Mouse (Mus musculus): Measurements from ENCODE around the gene Gpr65.
"Not testable (repeated sequence)": the region's sequence is repeated elsewhere in the genome, so short reads cannot be mapped to it uniquely, and the experiment has no call there.

Gene Gpr65

DNA sequence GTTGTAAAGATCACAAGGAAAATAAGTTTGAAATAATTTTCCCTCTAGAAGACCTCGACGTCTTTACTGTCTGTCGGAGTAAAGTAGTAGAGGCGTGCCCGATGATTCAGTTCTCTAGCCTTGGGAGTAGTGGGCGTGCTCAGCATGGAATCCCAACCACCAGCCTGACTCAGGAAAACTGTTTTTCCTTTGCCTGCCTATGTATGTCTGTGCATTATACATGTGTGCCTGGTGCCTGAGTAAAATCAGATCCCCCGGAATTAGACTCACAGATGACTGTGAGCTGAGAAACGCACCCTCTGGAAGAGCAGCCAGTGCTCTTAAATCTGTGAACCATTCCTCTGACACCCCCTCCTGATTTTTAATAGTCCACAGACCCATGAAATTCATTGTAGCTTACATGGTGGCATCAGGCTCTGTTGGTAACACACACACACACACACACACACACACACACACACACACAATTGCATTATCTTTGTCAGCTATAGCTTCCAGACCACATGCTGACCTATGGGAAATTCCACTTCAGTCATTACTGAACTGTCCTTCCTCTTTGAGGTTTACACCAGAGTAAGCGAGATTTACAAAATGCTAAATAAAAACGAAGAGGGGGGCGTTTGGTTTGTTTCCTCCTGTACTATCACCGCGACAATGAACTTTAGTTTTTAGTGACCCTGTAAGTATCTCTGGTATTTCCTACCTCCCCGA lies 14.5 kb downstream of the Gpr65 start:
- no peak for DNase-seq (ENCODE audit: low spot score)

DNA sequence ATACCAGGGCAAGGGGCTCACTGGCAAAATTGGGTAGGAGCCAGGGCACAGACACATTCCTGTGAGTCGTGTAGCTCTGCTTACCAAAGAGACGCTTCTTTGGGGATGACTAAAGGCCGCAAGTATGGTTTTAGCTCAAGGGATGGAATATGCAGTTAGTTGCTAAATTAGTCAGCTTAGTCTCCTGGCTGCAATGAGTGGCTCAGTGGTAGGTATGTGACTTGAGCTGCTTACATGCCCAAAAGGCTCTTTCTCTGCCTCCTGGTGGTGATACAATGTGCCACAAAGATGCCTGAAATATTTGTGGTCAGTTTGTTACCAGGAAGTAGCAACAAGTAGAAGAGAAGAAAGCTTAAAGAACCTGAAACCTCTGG lies 15.0 kb downstream of the Gpr65 start:
- DNase-seq (ENCODE audit: low spot score): no peak

DNA sequence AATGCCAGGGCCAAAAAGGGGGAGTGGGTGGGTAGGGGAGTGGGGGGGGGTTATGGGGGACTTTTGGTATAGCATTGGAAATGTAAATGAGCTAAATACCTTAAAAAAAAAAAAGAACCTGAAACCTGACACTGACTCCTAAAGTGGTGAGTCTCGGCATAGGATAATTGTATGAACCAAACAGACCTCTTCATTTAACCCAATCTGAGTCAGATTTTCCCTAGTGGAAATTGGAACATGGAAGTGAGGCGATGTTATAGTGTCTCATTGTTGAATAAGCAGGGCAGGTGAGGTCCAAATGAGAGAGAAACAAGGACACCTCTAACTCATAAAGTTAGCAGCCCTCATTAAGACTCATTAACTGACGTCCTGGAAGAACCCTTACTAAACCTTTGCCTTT lies 16.0 kb downstream of the Gpr65 start:
- DNase-seq (ENCODE audit: low spot score): no peak

DNA sequence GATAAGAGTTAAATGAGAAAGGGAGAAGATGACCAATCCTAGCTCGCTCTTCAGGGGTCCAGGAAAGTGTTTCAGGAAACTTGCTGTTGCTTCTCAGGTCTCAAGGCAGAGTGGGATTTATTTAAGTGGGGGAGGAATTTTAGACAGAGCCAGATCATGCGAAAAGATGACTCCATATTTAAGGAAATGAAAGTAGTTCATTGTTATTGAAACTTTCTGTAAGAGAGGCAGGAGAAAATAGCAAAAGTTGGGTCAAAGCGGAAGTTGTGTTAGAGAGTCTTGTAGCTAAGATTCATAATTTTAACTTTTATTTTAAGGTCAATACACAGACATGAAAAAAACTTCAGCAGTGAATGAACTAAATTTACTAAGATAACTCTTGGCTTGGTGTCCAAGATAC lies 22.0 kb downstream of the Gpr65 start:
- DNase-seq (ENCODE audit: low spot score): no peak

DNA sequence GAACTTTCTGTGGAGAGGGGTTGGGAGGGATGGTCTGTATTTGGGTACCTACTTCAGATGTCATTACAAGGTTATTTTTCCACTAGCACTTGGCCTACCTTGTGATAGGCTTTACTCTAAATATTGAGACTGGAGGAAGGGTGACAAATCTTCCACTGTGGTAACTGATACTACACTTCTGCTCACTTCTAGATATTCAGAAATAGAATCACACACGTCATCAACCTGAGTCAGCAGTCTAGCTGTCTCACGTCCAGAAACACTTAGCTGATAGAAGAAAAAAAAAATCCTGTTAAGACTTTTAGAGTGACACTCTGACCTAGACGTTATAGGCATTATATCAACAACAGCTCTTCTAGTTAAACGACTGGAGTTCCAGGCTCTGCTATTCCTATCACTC lies 23.8 kb downstream of the Gpr65 start:
- DNase-seq (ENCODE audit: low spot score): no peak

DNA sequence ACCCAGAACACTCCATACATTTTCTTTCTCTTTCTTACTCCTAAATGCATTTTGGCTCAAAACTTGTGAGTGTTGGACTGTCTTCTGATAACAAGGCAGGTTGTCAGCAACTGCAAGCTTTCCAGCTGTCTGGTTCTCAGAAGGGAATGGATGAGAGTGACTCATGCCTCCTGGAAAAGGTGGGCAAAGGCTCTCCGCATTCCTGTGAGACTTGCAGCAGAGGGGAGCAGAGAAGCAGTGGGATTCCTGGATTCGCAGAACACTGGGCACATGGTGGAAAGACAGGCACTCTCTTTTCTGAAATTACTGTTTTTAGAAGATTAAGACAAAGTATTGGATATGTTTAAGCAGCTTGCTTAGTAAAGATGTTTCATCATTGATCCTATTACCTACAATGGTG lies 25.8 kb downstream of the Gpr65 start:
- DNase-seq (ENCODE audit: low spot score): no peak

DNA sequence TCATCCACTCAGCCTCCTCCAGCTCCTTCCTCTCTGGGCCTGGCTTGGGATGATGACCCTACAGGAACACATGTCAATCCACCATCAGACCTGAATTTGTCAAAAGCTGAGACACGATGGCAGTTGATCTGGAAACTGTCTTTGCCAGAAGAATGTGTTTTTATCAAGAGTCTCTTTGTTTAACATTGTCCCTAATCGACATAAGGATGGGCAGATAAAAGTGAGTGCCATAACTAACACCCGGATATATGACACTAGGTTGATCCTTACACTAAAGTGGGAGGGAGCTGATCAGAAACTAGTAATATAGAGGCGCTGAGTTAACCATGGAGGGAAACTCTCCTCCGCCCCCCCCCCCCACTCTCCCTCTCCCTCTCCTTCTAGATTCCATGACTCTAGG lies 33.5 kb downstream of the Gpr65 start:
- no peak for DNase-seq (ENCODE audit: low spot score)

DNA sequence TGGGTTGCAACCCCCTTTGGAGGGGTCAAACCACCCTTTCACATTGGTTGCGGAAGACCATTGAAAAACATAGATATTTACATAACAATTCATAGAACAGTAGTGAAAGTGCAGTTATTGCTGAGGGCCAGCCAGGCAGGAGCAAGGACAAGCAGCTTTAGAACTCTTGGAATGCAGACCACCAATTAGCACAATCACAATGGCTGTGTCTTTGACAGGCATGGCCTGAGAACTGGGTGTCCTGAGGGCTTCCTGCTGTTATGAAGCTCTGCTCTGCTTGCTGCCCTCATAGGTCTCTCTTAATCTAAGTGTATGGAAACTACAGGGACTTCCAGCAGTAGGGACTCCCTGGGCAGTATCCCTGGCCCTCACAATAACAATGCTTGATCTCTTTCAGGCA lies 34.6 kb downstream of the Gpr65 start:
- no peak for DNase-seq (ENCODE audit: low spot score)

DNA sequence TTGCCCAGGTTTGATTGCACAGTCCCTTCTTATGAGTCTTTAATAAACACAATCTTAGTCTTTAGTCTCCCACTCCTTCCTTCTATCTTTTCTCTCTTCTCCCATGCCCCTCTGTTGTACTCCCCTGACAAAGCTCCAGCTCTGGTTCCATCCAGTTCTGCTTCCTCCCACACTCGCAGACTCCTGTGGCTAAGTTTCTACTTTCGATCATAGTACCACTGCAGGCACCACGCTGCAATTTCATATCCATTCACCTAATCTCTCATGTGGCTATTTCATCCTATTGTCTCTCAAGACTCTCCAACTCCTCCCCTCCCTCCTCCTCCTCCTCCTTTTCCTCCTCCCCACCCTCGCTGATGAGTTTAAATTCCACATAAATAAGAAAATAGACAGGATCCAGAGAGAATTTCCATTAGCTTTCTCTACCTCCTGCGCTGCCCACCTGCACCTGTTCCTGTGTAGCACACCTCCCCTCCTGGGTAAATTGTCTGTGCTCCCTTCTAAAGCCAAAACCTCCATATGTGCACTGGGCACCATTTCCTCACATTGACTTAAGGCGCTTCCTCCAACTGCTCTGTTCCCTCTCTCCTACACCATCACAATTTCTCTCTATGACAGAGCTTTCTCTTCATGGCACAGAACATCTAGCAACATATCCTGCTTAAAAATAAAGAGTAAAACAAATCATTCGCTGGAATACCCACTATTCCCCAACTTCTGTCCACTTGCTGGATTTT lies 38.9 kb downstream of the Gpr65 start:
- DNase-seq (ENCODE audit: low spot score): no peak

DNA sequence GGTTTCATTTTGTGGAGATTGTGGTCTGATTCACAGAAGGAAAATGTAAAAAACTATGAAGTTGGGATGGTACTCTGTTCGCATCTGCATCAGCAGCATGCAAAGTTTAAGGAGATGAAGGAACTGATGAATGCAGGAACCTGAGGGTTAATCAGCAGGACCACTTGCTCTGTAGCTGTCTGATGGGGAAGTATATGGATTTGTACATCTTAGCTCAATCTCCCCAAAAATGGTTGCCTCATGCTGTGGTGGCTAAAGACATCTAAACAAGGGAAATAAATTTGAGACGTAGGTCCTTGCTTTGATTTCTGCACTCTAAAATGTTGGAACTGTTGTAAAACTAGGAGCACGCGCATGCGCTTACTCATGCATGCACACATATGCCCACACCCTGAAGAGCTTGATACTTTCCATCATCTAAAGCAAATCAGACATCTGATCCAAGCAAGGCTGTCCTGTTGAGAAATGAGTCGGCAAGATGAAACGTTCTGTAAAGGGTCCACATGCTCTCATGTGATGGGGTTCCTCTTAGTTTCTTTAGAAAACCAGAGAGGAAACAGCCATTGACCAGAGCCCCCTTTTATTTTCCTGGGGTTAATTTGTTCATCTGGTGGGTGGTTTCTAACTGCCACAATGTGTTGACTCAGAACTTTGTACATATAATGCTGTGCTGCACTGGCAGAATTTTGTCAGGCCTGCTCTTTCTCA lies 43.1 kb downstream of the Gpr65 start:
- DNase-seq (ENCODE audit: low spot score): no peak

DNA sequence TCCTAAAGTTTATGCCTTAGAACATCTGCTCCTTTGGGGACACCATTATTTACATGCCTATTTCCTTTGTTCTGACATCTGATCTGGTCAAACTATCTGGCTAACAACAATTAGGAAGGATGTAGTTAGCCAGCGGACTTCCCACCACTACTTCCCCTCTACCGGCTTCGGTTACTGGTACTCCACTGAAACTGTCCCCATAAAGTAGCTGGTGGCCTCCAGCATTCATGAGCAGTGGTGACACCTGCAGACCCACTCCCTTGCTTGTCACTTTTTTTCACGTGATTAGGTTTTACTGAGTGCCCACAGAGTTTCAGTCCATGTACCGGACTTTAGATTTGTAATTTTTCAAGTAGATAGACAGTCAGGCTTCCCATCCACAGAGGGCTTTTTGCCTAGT lies 47.5 kb downstream of the Gpr65 start:
- no peak for DNase-seq (ENCODE audit: low spot score)

DNA sequence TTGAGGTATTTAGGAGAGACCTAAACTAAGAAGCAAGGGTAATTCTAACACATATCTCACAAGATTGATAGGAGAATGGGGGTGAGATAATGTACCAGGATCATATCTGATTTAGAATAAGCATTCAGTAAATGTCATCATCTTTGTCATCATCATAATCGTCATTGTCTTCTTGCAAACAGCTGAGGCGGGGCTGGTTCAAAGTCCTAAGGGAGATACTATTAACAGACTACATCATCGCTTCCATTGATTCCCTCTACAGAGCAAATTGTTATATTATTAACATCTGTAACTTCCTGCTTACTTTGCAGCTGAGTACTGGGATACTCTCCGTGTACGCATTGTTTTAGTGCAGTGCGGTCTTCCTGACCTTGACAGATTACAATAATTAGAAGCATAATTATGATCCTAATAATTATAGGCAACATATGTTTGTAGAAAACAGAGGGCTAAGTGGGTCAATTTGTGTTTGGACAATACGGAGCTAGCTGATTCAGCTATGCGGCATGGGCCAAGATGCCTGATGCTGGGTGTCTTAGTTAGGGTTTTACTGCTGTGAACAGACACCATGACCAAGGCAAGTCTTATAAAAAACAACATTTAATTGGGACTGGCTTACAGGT lies 49.4 kb downstream of the Gpr65 start:
- DNase-seq (ENCODE audit: low spot score): no peak

DNA sequence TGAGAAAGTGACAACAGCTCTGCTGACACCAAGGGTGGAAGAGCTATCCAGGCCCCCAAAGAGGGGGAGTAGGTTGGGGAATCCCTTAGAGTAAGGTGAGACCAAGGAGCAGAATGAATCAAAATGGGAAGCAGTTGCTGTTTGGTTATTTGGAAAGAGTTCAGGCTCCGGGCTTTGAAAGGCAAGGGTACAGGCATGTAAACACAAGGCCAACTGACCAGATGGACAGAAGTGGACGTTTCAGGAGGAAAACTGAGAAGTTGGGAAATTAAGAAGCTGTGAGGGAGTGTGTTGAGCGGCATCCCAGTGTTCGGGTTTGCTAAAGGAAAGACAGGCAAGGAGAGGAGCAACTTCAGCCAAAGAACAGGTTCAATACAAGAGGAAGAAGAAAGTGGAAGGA lies 54.0 kb downstream of the Gpr65 start:
- no peak for DNase-seq (ENCODE audit: low spot score)

DNA sequence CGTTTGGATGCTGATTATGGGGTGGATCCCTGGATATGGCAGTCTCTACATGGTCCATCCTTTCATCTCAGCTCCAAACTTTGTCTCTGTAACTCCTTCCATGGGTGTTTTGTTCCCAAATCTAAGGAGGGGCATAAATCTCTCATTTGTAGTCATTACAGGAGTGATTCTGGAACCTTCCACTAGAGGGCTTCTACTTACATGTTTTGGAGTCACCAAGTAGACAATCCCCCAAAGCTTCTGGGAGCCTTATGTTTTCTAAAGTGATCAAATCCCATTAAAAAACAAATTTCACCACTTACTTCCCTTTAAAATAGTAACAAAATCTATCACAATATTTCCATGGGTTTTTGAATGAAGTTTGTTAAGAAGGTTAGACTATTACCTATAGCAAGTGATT lies 55.7 kb downstream of the Gpr65 start:
- DNase-seq (ENCODE audit: low spot score): not testable (repeated sequence)

Measured in urinary bladder, postnatal 10 days (tissue).